Mouse (Mus musculus) gastrocnemius, postnatal 14 days (tissue): ENCODE data around the gene Abcc8. TPM values are rescaled to one million over a fixed set of nuclear protein-coding genes. Genes with fewer than 3 reads are reported as not detected.

Experiments used
- DNase-seq: peaks from one replicate; pipeline ENCODE4 v3.0.0; 2021; ENCODE audit warnings: mixed read lengths
- intact Hi-C: fragments of 180-260 bp; cut with DNase I; formaldehyde crosslinking; loops from one replicate; pipeline ENCODE4 v1.15.1; 2025; ENCODE audit warnings: low total_unique reads
- total RNA-seq, 2 experiments: library from RNA; stranded (reverse); gene quantifications; 2 replicates each; pipeline ENCODE4 v1.2.3; 2021

Abcc8 gene
- total RNA-seq, 2 experiments from 2014 or later = 3.5 to 4.6 TPM

GRCm38 (mm10) chr7:46117035-46117434, 62.8 kb downstream of the Abcc8 start:
- intact Hi-C loops = no loop called here

DNA sequence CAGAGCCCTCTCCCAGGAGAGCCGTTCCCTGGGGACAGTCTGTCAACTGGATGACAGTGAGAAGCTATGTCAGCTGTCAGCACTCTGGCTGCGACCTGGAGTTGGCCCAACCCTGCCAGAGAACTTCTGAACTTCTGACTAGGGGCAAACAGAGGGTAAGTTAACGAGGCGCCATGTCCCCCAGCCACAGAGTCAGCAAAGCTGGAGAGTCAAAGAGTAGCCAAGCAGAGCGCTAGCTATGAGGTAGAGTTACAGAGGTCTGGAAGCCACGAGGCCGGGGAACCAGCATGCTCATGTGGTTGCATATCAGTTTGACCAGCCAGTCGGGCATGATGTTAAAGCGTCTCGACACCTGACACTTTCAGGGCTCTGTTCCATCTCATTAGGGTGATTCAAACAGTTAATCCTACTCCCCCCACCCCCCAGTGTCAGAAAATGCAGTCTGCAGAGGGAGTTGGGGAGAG, 63.7 kb downstream of the Abcc8 start:
- peak; percentile 68 for DNase-seq
- intact Hi-C loops = no loop called here

More at GRCm38 (mm10) chr7:46117035-46117434, 62.8 kb downstream of the Abcc8 start:
- DNase-seq = no peak

DNA sequence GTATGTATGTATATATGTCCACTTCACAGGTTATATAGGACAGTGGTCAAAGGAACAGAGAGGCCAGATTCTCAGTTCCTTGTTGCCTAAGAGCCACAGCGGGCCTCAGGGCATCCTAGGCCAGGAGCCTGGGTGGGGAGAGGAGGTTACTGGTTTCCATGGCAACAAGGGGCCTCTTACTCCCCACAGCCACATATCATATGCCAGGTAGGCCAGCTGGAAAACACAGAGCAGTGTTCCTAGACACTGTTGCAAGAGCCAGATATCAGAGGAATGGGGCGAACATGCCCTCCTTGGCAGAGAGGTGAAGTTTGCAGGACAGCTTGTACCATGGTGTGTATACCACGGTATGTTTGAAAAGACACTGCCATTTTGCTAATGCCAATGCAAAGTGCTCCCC, 66.4 kb downstream of the Abcc8 start:
- DNase-seq = no peak
- intact Hi-C loops = no loop called here

DNA sequence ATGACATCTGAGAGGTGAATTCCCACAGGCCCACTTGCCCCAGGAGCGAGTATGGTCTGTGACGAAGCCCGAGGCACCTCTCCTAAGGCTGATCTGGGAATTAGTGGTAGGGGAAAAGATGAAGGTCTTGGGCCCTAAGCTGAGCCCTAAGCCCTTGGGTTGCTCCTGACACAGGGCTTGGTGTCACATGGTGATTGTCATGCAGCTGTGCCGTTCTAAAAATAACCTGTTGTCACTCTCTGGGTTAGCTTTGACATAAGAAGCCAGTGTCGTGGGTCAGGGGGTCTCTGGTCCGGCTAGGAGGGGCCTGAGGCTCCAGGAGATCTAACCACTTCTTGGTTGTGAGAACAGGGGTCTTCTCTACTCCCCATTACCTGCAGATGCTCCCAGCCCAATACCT, 67.9 kb downstream of the Abcc8 start:
- DNase-seq = no peak
- intact Hi-C loops = no loop called here

DNA sequence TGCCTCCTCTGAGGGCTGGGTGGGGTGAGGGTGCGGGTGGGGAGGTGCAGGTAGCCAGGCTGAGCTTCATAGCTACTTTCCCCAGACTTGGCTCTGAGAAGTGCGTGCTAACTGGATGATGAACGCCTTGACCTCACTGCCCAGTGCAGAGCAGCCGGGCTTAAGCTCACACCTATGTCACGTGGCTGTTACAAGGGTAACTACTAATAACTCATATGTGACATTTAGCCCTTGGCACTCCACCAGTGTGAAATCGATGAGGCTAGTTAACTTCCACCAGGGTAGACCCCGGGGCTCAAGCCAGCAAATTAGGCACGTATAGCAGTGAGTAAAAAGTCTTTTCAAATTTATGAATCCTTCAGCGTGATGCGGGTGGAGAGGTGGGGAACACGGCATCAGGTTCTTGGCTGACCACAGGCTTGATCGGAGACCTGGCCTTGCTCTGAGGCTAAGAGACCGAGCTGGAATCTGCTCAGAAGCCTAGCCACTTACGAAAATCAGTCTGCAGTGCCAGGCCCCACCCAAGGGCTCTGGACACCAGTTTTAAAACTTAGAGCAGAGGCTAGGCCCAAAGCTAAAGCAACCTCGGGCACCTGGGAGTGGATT, 68.5 kb downstream of the Abcc8 start:
- intact Hi-C loops = no loop called here
- no peak for DNase-seq

GRCm38 (mm10) chr7:46110079-46110478, 69.8 kb downstream of the Abcc8 start:
- no peak for DNase-seq
- intact Hi-C loops = no loop called here

DNA sequence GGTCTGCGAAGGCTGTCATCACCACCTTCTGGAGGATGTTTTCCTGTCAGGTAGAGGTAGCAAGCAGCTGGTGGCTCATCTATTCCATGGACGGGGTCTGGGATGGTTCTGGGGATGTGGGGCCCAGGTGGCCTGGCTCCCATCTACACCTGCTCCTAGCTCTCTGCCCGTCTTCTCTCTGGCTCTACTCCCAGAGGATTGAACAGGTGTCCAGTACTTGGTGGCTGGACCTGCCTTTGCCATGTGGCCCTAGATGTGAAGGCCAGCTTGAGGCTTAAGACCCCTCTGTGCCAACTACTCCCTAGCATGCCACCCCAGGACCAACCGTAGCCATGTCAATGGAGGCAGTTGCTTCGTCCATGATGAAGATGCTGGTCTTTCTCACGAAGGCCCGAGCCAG, 74.3 kb downstream of the Abcc8 start:
- DNase-seq = no peak
- intact Hi-C loops = no loop called here

- DNase-seq = no peak
- intact Hi-C loops = no loop called here
These were observed 75.4 kb downstream of the Abcc8 start for GRCm38 (mm10) chr7:46104256-46104915.

GRCm38 (mm10) chr7:46103771-46104170, 76.1 kb downstream of the Abcc8 start:
- intact Hi-C loops = no loop called here
- DNase-seq = no peak

DNA sequence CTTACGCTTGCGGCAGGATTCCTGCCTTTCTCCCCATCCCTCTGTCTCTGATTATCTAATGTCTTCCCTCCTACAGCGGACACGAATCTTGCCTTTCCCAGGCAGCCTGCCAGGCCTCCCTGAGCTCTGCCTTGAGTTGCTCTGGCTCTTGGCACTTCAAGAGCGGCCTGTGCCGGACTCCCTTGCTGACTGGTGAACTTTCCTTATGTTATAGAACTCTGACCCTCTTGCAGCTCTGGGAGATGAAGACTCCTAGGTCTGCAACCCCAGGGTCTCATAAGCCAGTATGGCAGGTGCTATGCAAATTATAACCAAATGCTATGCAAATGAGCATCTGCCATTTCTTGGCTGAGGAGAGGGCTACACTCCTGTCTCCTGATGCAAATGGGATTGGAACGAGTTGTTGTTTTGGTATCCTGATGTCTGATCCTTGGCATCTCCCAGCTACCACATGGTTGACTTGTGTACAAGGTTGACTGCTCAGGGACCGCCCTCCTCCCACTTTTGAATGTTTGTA, 76.7 kb downstream of the Abcc8 start:
- intact Hi-C loops = no loop called here
- no peak for DNase-seq

GRCm38 (mm10) chr7:46100563-46100962, 79.3 kb downstream of the Abcc8 start, which contains the start of gene Kcnj11:
Gene Kcnj11 (minus strand): TSS chr7:46100764.
- intact Hi-C loops = no loop called here
- DNase-seq = peak; percentile 86

DNA sequence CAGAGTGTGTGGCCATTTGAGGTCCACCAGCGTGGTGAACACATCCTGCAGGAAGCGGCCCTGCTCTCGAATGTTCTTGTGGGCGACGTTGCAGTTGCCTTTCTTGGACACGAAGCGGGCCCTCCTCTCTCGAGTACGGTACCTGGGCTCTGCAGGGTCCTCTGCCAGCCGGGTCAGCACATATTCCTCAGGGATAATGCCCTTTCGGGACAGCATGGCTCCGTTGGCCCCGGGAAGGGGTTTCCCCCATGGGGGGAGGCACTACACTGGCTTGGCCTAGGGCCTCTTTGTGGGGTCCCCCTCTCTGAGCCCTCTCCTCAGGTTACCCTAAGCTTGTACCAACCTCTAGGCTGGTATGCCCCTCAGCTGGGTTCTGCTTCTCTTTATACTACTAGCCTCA, 80.2 kb downstream of the Abcc8 start:
- DNase-seq = peak; percentile 35
- intact Hi-C loops = loop anchor here (5.0 kb wide), 2 partner anchors 83 to 103 kb away; partner anchors contain the start of gene Abcc8

DNA sequence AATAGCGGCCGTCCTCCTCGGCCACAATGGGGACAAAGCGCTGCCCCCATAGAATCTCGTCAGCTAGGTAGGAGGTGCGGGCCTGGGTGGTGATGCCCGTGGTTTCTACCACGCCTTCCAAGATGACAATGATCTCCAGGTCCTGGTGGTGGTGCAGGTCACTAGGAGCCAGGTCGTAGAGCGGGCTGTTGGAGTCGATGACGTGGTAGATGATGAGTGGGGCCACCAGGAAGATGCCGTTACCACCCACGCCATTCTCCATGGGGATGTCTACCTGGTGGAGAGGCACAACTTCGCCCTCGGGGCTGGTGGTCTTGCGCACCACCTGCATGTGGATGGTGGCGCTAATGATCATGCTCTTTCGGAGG, 80.9 kb downstream of the Abcc8 start:
- intact Hi-C loops = loop anchor here (5.0 kb wide), 2 partner anchors 83 to 103 kb away; partner anchors contain the start of gene Abcc8
- no peak for DNase-seq

GRCm38 (mm10) chr7:46098221-46098918, 81.5 kb downstream of the Abcc8 start:
- intact Hi-C loops = loop anchor here (5.0 kb wide), 2 partner anchors 84 to 104 kb away; partner anchors contain the start of gene Abcc8
- DNase-seq = peak; percentile 49

DNA sequence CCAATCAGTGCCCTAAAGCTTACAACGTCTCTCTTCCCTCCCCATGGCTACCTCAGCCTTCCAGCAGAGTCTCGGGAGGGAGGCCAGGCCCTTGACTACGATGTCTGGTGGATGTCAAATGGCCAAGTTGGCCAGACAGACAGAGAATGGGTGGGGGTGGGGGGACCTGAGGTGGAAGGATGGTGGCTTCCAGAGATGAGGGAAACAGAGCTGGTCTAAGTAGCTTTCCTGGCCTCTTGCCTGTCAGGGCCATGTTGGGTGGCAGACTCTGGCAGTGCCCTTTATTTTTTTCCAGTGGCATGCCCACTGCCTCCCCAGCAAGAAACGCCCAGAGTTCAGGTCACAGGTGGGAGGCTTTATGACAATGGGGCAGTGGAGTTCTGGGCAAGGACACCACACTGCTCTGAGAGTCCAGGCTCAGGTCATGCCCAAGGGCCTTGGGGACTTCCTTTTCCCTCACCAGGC, 82.5 kb downstream of the Abcc8 start:
- intact Hi-C loops = loop anchor here (5.0 kb wide), 2 partner anchors 85 to 105 kb away; partner anchors contain the start of gene Abcc8
- DNase-seq = peak; percentile 45

- intact Hi-C loops = loop anchor here (5.0 kb wide), 2 partner anchors 86 to 106 kb away; partner anchors contain the start of gene Abcc8
- peak; percentile 75 for DNase-seq
These were observed 83.7 kb downstream of the Abcc8 start for GRCm38 (mm10) chr7:46096136-46096535.

- DNase-seq = no peak
- intact Hi-C loops = no loop called here
These were observed 87.0 kb downstream of the Abcc8 start for GRCm38 (mm10) chr7:46092803-46093202.

GRCm38 (mm10) chr7:46088241-46088640, 91.6 kb downstream of the Abcc8 start:
- no peak for DNase-seq
- intact Hi-C loops = no loop called here

DNA sequence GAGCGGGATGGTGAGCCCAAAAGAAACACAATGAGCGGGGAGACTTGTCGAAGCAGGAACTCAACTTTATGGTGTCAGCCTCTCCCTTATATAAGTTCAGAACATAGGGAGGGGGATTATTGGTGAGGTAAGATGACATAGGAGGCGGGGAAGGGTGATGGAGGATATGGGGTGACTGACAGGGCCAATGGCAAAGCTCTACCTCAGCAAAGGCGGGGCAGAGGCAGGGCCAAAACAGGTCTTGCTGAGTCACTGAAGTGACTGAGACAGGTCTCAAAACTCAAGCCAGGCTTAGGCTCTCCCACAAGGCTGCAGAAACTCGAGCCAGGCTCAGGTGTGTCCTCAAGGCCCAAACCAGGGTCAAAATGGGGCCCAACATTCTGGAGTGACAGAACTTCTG, 93.5 kb downstream of the Abcc8 start:
- no peak for DNase-seq
- intact Hi-C loops = no loop called here
